Mouse (Mus musculus) embryonic facial prominence, embryonic 14.5 days (tissue): Measurements from ENCODE around the gene Zfp180. TPM values are rescaled to one million over a fixed set of nuclear protein-coding genes. Genes with fewer than 3 reads are reported as not detected.

Experiments used
- ATAC-seq: fragments of 200-750 bp; cut with Nextera tagmentation; 2 replicates; pipeline ENCODE4 v1.8.0; 2017; ENCODE audit warnings: low read depth, moderate number of reproducible peaks, moderate TSS enrichment
- DNase-seq: peaks from one replicate; pipeline ENCODE4 v3.0.0-alpha.2; 2015; ENCODE audit warnings: low spot score
- H3K27ac ChIP-seq: fragments of 300-500 bp; sonication (generic); replicated peaks from 2 replicates; pipeline ENCODE4 v1.5.1; 2014; ENCODE audit warnings: low read depth, mild to moderate bottlenecking, low read length, moderate library complexity
- H3K27me3 ChIP-seq: fragments of 300-500 bp; sonication (generic); replicated peaks from 2 replicates; pipeline ENCODE4 v1.6.1; 2014; ENCODE audit warnings: low read length; ENCODE audit not compliant: control insufficient read depth, insufficient read depth
- H3K36me3 ChIP-seq: fragments of 300-500 bp; sonication (generic); 2 replicates; pipeline ENCODE4 v1.6.1; 2014; ENCODE audit warnings: low read length, mixed read lengths; ENCODE audit not compliant: control insufficient read depth, insufficient read depth
- H3K4me1 ChIP-seq: fragments of 300-500 bp; sonication (generic); 2 replicates; pipeline ENCODE4 v1.6.1; 2014; ENCODE audit warnings: antibody characterized with exemption, low read length; ENCODE audit not compliant: control insufficient read depth, insufficient read depth
- H3K4me2 ChIP-seq: fragments of 300-500 bp; sonication (generic); 2 replicates; pipeline ENCODE4 v1.6.1; 2014; ENCODE audit warnings: low read depth, mild to moderate bottlenecking, low read length, moderate library complexity, mixed read lengths
- H3K4me3 ChIP-seq: fragments of 300-500 bp; sonication (generic); 2 replicates; pipeline ENCODE4 v1.5.1; 2014; ENCODE audit warnings: low read depth, mild to moderate bottlenecking, low read length
- H3K9ac ChIP-seq: fragments of 300-500 bp; sonication (generic); 2 replicates; pipeline ENCODE4 v1.6.1; 2014; ENCODE audit warnings: low read depth, mild to moderate bottlenecking, low read length, moderate library complexity, mixed read lengths
- H3K9me3 ChIP-seq: fragments of 300-500 bp; sonication (generic); 2 replicates; pipeline ENCODE4 v1.6.1; 2016; ENCODE audit warnings: low read length; ENCODE audit not compliant: control insufficient read depth
- WGBS: fragments of 180-500 bp; shearing (Covaris S2); extraction: QIAGEN DNeasy Blood & Tissue Kit; methylation state at CpG from one replicate; pipeline ENCODE4 v1.1.7; 2014; 5-methylcytosine and 5-hydroxymethylcytosine counted together
- polyA plus RNA-seq: library from polyadenylated mRNA; unstranded; fragments of >200 nt; fragmentation: Nextera tagmentation; extraction: Ambion mirVana; gene quantifications from 2 replicates; pipeline ENCODE4 v1.2.1, GENCODE M21; 2014

Gene Zfp180
- polyA plus RNA-seq, 1 experiment from 2014 or later, result 21.3 TPM

- no peak overlapping the region for H3K9ac ChIP-seq
- H3K4me3 ChIP-seq, result no peak overlapping the region
- no peaks in the 10 kb centered on the region for H3K4me1 ChIP-seq
- H3K4me2 ChIP-seq, result no peak overlapping the region
- DNase-seq (no peak), ATAC-seq (no peak)
- H3K27me3 ChIP-seq, result no peaks in the 10 kb centered on the region
- peaks cover 90% of the 10 kb centered on the region for H3K36me3 ChIP-seq
- peaks cover 91% of the 10 kb centered on the region for H3K9me3 ChIP-seq
- H3K27ac ChIP-seq, result no peak overlapping the region
- WGBS, result 93% methylated on average over 18 of the region's 18 CpGs
Observed at GRCm38 (mm10) chr7:24105144-24105703, 23.5 kb downstream of the Zfp180 start.

- Histone ChIP-seq H3K27me3 (no peaks in the 10 kb centered on the region), H3K4me1 (no peaks in the 10 kb centered on the region), H3K36me3 (peaks cover 33% of the 10 kb centered on the region), H3K9me3 (peaks cover 41% of the 10 kb centered on the region), H3K9ac (no peak overlapping the region), H3K4me3 (no peak overlapping the region), H3K27ac (no peak overlapping the region), H3K4me2 (no peak overlapping the region)
- WGBS, result 96% methylated on average over 7 of the region's 7 CpGs
- ATAC-seq (no peak), DNase-seq (no peak)
Observed at GRCm38 (mm10) chr7:24110839-24111238, 29.1 kb downstream of the Zfp180 start.

GRCm38 (mm10) chr7:24111772-24112155, 30.0 kb downstream of the Zfp180 start:
- DNase-seq, result no peak
- Histone ChIP-seq H3K36me3 (peaks cover 24% of the 10 kb centered on the region), H3K4me3 (peak overlapping the region; percentile 60), H3K9me3 (peaks cover 32% of the 10 kb centered on the region), H3K4me2 (peak overlapping the region; percentile 61), H3K4me1 (no peaks in the 10 kb centered on the region), H3K9ac (peak overlapping the region; percentile 49), H3K27ac (peak overlapping the region; percentile 80), H3K27me3 (no peaks in the 10 kb centered on the region)
- 2% methylated on average over 9 of the region's 9 CpGs for WGBS
- ATAC-seq, result peak; percentile 27

GRCm38 (mm10) chr7:24112156-24112856, 30.6 kb downstream of the Zfp180 start, which contains the start of gene Zfp112:
TSS of gene Zfp112 (plus strand) at chr7:24112314.
- Histone ChIP-seq H3K9me3 (peaks cover 26% of the 10 kb centered on the region), H3K4me2 (peak within 1 kb of the TSS; percentile 61), H3K4me1 (no peaks in the 10 kb centered on the region), H3K36me3 (peaks cover 19% of the 10 kb centered on the region), H3K9ac (peak within 1 kb of the TSS; percentile 76), H3K27ac (peak within 1 kb of the TSS; percentile 80), H3K27me3 (no peaks in the 10 kb centered on the region), H3K4me3 (peak within 1 kb of the TSS; percentile 60)
- peak; percentile 98 for DNase-seq
- WGBS, result 1% methylated on average over 23 of the region's 23 CpGs
- peak; percentile 99 for ATAC-seq

GRCm38 (mm10) chr7:24113001-24113400, 31.3 kb downstream of the Zfp180 start:
- peaks cover 19% of the 10 kb centered on the region for H3K9me3 ChIP-seq
- DNase-seq (peak; percentile 73), ATAC-seq (peak; percentile 22; the same call in 1 of the 2 replicates)
- peaks cover 12% of the 10 kb centered on the region for H3K36me3 ChIP-seq
- H3K27me3 ChIP-seq, result no peaks in the 10 kb centered on the region
- peak overlapping the region; percentile 76 for H3K9ac ChIP-seq
- peak overlapping the region; percentile 60 for H3K4me3 ChIP-seq
- peak overlapping the region; percentile 77 for H3K27ac ChIP-seq
- WGBS, result 12% methylated on average over 12 of the region's 12 CpGs
- H3K4me2 ChIP-seq, result peak overlapping the region; percentile 61
- no peaks in the 10 kb centered on the region for H3K4me1 ChIP-seq

GRCm38 (mm10) chr7:24116655-24117054, 34.9 kb downstream of the Zfp180 start:
- no peak for DNase-seq

GRCm38 (mm10) chr7:24133425-24133995, 51.8 kb downstream of the Zfp180 start:
- WGBS, result 15% methylated on average over 6 of the region's 6 CpGs
- peaks cover 26% of the 10 kb centered on the region for H3K36me3 ChIP-seq
- ATAC-seq, result peak; percentile 28
- H3K27ac ChIP-seq, result peak overlapping the region; percentile 42
- H3K9ac ChIP-seq, result peak overlapping the region; percentile 75
- no peaks in the 10 kb centered on the region for H3K27me3 ChIP-seq
- H3K9me3 ChIP-seq, result no peaks in the 10 kb centered on the region
- no peak for DNase-seq
- peak overlapping the region; percentile 58 for H3K4me2 ChIP-seq
- H3K4me1 ChIP-seq, result 0 out of 2 replicates have a peak, but pooled peaks cover 4% of the 10 kb centered on the region
- H3K4me3 ChIP-seq, result peak overlapping the region; percentile 75

More at GRCm38 (mm10) chr7:24116655-24117054, 34.9 kb downstream of the Zfp180 start:
- Histone ChIP-seq H3K27me3 (no peaks in the 10 kb centered on the region), H3K27ac (no peak overlapping the region), H3K4me3 (no peak overlapping the region), H3K36me3 (no peaks in the 10 kb centered on the region), H3K4me1 (no peaks in the 10 kb centered on the region), H3K9ac (no peak overlapping the region), H3K9me3 (no peaks in the 10 kb centered on the region), H3K4me2 (no peak overlapping the region)
- WGBS, result 79% methylated on average over 4 of the region's 4 CpGs
- no peak for ATAC-seq

- peak within 1 kb of the TSS; percentile 42 for H3K27ac ChIP-seq
Observed at GRCm38 (mm10) chr7:24133996-24134828, 52.5 kb downstream of the Zfp180 start, which contains the start of gene Zfp235. TSS of gene Zfp235 (plus strand) at chr7:24134169.

More at GRCm38 (mm10) chr7:24133996-24134828, 52.5 kb downstream of the Zfp180 start, which contains the start of gene Zfp235:
- ATAC-seq (peak; percentile 97), DNase-seq (peak; percentile 95)
- Histone ChIP-seq H3K9me3 (no peaks in the 10 kb centered on the region), H3K4me2 (peak within 1 kb of the TSS; percentile 58), H3K36me3 (peaks cover 33% of the 10 kb centered on the region), H3K27me3 (no peaks in the 10 kb centered on the region), H3K9ac (peak within 1 kb of the TSS; percentile 75), H3K4me1 (0 out of 2 replicates have a peak, but pooled peaks cover 4% of the 10 kb centered on the region), H3K4me3 (peak within 1 kb of the TSS; percentile 75)
- 3% methylated on average over 32 of the region's 32 CpGs for WGBS
